Mouse (Mus musculus): ENCODE results near the gene Mrpl28.
"Not testable (repeated sequence)": the region's sequence is repeated elsewhere in the genome, so short reads cannot be mapped to it uniquely, and the experiment has no call there.

Mrpl28 gene

GRCm38 (mm10) chr17:26175248-26175647 lies 51.9 kb downstream of the Mrpl28 start:
- DNase-seq (ENCODE audit: low read depth, low spot score), result not testable (repeated sequence)
